Mouse (Mus musculus): Measurements from ENCODE around the gene Jdp2. TPM values are rescaled to one million over a fixed set of nuclear protein-coding genes. Genes with fewer than 3 reads are reported as not detected.

Jdp2 gene
- polyA plus RNA-seq, 1 experiment from 2014 or later: 0.15 TPM

DNA sequence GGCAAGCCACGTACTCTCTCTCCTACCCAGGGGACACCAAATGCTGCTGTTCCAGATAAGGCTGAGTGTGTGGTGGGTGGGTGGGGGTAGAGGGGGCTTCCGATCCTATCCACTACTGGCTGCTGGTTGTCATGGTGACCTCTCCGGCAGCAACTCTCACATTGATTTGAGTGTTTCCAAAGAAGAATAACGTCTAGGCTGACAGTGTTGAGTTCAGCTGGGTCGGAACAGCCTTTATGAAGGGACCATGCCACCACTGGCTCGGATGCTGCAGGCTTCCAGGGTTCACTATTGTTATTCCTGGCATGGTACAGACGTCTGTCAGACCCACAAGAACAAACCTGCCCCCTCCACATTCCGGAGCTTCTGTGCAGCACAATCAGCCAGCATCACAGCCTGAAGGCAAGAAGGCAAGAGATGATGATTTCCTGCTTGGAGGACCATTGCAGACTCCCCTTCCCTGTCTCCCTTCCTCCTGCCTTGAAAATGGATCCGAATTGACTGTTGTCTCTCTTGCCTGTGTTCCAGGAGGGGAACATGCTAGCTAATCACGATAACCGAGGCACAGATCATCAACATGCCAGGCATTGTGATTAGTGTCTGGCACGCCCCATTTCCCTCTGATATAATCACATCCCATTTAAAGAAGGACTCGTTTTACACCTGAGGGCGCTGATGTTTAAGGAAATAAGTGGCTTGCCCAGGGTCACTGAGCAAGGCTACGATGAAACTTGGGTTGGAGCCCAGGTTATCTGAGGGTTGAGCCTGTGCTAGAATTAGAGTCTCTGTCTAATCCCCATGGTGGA, 17.4 kb upstream of the Jdp2 start:
- Histone ChIP-seq H3K4me3 (no peak overlapping the region), H3K36me3 (replicated peaks) (no peaks in the 10 kb centered on the region), H3K9me3 (no peaks in the 10 kb centered on the region), H3K4me1 (peaks cover 20% of the 10 kb centered on the region), H3K27me3 (ENCODE audit: poor library complexity, severe bottlenecking) (no peaks in the 10 kb centered on the region), H3K27ac (peak overlapping the region; percentile 54)
- no peak for DNase-seq (ENCODE audit: extremely low spot score, low spot score)
- 61% methylated on average over 15 of the region's 15 CpGs for WGBS

DNA sequence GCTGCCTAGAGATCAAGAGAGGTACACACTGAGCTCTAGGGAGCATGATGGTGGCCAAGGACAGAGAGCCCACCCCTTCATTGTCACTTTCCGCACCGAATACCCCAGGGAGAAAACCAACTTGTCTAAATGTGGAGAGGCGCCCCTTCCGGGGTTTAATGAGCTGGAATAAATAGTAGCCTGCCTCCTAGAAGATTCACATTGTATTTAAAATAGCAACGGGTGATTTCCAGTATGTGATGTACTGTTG, 16.8 kb upstream of the Jdp2 start:
- no peak overlapping the region for H3K4me3 ChIP-seq
- H3K27me3 ChIP-seq (ENCODE audit: poor library complexity, severe bottlenecking): no peaks in the 10 kb centered on the region
- H3K4me1 ChIP-seq: peaks cover 20% of the 10 kb centered on the region
- WGBS: 80% methylated on average over 5 of the region's 5 CpGs
- H3K36me3 ChIP-seq (replicated peaks): no peaks in the 10 kb centered on the region
- no peak for DNase-seq (ENCODE audit: extremely low spot score, low spot score)
- no peak overlapping the region for H3K27ac ChIP-seq
- H3K9me3 ChIP-seq: no peaks in the 10 kb centered on the region

DNA sequence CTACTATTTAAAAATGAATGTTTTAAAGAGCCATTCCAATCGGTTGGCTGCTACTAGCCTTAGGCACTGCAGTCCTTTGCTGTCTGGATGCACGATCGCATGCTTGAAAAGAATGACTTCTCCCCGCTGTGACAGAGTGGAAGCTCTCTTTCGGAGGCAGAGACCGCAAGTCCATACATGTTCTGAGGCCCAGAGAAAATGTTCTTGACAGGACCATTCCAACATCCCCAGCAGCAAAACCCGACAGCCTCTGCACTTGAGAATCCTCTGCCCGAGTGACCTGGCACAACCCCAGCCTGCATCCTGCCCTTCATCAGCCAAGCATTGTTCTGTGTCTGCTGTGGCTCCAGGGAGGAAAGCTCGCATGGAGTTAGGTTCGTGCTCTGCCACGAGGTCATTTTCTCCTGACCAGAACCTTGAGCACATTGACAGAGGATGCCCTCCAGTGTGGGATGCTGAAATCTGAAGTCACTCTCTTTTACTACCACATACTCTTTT, 13.0 kb upstream of the Jdp2 start:
- Histone ChIP-seq H3K36me3 (replicated peaks) (no peaks in the 10 kb centered on the region), H3K4me3 (no peak overlapping the region), H3K27me3 (ENCODE audit: poor library complexity, severe bottlenecking) (no peaks in the 10 kb centered on the region), H3K9me3 (no peaks in the 10 kb centered on the region), H3K27ac (no peak overlapping the region), H3K4me1 (peaks cover 31% of the 10 kb centered on the region)
- WGBS: 79% methylated on average over 11 of the region's 11 CpGs
- no peak for DNase-seq (ENCODE audit: extremely low spot score, low spot score)

DNA sequence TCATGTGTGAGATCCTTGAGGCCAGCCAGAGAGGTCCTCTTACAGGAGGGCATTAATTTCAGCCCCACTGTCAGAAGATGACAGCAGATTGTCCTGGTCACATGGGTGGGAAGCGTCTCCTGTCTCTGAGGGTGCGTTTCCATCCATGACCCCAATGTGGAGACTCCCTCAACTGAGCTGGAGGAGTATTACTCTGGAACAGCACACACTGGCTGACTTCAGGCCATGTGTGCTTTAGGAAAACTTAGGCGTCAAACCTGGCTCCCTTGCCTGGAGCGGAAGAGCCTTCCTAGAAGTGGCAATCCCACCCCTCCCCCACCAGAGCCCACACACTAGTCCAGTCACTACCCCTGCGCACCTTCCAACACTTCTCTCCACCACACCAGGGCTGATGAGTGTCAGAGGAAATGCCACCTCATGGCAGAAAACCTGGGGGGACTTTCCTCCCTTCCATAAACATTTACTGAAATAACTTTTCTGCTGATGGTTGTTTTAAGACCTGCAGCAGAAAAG, 8.9 kb upstream of the Jdp2 start:
- Histone ChIP-seq H3K4me1 (peaks cover 11% of the 10 kb centered on the region), H3K27me3 (ENCODE audit: poor library complexity, severe bottlenecking) (no peaks in the 10 kb centered on the region), H3K9me3 (no peaks in the 10 kb centered on the region), H3K4me3 (no peak overlapping the region), H3K27ac (no peak overlapping the region), H3K36me3 (replicated peaks) (no peaks in the 10 kb centered on the region)
- no peak for DNase-seq (ENCODE audit: extremely low spot score, low spot score)
- 74% methylated on average over 5 of the region's 5 CpGs for WGBS

DNA sequence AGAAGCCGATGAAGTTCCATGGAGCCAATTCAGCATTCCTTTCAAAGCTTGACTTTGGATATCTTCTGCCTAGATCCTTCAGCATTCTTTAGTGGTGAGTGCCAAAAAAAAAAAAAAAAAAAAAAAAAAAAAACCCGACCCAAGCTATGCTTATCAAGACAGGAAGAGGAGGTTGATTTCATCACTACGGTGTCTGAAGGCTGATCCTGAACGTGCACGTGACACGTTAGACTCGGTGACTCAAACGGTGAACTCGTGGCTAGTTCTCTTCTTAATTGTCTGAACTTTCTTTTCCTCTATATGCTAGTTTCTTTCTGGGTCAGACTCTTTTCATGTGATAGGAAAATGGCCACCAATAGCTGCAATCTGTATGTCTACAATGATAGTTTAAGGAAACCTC, 5.9 kb upstream of the Jdp2 start:
- H3K4me1 ChIP-seq: peaks cover 13% of the 10 kb centered on the region
- WGBS: 92% methylated on average over 9 of the region's 9 CpGs
- no peak overlapping the region for H3K4me3 ChIP-seq
- no peaks in the 10 kb centered on the region for H3K9me3 ChIP-seq
- H3K27ac ChIP-seq: no peak overlapping the region
- H3K36me3 ChIP-seq (replicated peaks): no peaks in the 10 kb centered on the region
- no peak for DNase-seq (ENCODE audit: extremely low spot score, low spot score)
- peaks cover 18% of the 10 kb centered on the region for H3K27me3 ChIP-seq (ENCODE audit: poor library complexity, severe bottlenecking)

DNA sequence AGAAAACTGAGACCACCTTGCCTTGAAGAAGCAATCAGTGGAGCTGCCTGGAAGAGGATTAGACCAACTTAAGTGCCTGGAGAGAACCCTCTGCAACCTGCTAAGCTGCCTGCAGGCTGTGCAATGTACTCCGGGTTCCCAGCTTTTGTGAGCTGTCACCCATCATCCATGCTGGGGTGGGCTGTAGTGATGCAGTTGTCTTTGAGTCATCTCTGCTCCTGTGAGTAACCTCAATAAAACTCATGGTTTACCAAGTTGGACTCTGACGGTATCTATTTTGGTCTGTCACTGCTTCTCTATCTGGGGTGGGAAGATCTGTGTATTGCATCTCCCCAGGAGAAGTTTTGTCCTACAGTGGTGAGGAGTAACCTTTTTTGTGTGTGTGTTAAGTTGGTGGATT, 4.4 kb upstream of the Jdp2 start:
- H3K9me3 ChIP-seq: no peaks in the 10 kb centered on the region
- DNase-seq (ENCODE audit: extremely low spot score, low spot score): no peak
- peaks cover 21% of the 10 kb centered on the region for H3K4me1 ChIP-seq
- H3K27me3 ChIP-seq (ENCODE audit: poor library complexity, severe bottlenecking): peaks cover 27% of the 10 kb centered on the region
- WGBS: 91% methylated on average over 2 of the region's 2 CpGs
- H3K36me3 ChIP-seq (replicated peaks): no peaks in the 10 kb centered on the region
- no peak overlapping the region for H3K4me3 ChIP-seq
- H3K27ac ChIP-seq: no peak overlapping the region

DNA sequence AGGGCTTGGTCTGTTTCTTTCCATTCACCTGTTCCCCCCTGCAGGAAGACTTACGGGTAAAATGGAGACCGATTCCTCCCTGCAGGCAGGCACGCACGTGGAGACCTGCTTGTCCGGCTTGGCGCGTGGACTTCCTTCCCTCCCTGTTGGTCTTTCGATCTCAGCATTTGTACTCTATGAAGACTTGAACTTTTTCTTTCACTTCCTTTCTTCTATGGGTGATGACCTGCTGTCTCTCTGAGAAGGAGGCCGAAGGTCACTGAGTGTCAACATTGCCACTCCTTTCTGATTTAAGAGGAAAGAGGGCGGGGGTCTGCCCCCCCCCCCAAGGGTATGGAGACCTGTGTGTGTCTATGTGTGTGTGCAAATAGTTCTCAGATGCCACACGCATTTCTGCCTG, 774 bp upstream of the Jdp2 start:
- H3K36me3 ChIP-seq (replicated peaks): no peaks in the 10 kb centered on the region
- no peak for DNase-seq (ENCODE audit: extremely low spot score, low spot score)
- H3K9me3 ChIP-seq: no peaks in the 10 kb centered on the region
- 0 out of 2 replicates have a peak overlapping the region, but pooled peaks have one; percentile 86 for H3K27ac ChIP-seq
- peaks cover 26% of the 10 kb centered on the region for H3K4me1 ChIP-seq
- 51% methylated on average over 11 of the region's 11 CpGs for WGBS
- H3K27me3 ChIP-seq (ENCODE audit: poor library complexity, severe bottlenecking): peaks cover 60% of the 10 kb centered on the region
- peak overlapping the region; percentile 80 for H3K4me3 ChIP-seq

DNA sequence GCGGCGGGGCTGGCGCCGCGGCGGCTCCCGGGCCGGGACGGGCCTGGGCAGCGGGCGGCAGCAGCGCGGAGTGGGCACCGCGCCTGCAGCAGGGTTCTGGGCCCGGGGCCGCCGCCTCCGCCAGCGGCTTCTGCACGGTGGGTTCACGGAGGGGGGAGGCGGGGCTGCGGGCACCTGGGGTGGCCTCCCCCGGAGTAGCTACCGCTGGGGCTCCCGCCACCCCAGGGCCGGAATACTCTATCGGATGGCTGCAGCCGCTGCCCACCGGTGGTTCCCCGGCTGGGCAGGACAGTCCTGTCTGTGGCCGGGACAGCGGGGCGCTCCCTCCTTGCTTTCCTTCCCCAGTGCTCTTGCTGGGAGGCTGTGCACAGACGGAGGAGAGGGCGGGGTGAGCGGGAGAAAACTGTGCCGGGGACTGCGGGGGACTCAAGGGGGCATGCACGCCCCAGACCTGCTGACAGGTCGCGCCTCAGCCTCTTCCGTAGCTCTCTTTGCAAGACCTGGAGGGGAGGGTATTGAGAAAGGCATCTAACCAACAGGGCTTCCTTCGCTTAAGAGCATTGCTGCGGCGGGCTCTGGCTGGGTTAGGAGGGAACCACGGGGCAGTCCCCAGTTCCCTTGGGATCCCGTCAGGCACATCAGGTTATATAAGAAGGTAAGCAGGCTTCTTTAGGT, 788 bp downstream of the Jdp2 start:
- under 1% methylated on average over 45 of the region's 49 CpGs for WGBS
- H3K4me3 ChIP-seq: peak overlapping the region; percentile 80
- DNase-seq (ENCODE audit: extremely low spot score, low spot score): peak; percentile 43
- H3K27ac ChIP-seq: peak overlapping the region; percentile 86
- peaks cover 26% of the 10 kb centered on the region for H3K4me1 ChIP-seq
- no peaks in the 10 kb centered on the region for H3K36me3 ChIP-seq (replicated peaks)
- H3K27me3 ChIP-seq (ENCODE audit: poor library complexity, severe bottlenecking): peaks cover 60% of the 10 kb centered on the region
- H3K9me3 ChIP-seq: no peaks in the 10 kb centered on the region

DNA sequence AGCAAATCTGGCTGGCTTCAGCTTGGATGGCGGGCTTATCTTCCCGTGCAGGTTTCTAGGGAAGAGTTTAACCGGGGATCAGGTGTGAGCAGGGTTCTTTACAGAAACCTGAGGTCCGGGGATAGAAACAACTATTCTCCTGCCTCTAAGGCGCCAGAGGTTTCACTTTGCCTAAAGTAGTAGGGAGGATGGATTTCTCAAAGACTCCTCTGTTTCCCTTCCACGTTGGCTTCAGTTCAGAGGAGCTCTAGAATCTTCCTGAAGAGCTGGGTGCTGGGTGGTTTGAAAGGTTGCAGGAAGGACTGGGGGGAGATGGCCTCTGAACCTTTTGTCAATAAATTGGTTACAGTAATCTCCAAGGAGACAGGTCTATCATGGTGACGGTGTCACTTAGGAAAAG, 1.8 kb downstream of the Jdp2 start:
- Histone ChIP-seq H3K27ac (no peak overlapping the region), H3K4me3 (peak overlapping the region; percentile 80; the same call in 1 of the 2 replicates), H3K27me3 (ENCODE audit: poor library complexity, severe bottlenecking) (peaks cover 60% of the 10 kb centered on the region), H3K36me3 (replicated peaks) (no peaks in the 10 kb centered on the region), H3K9me3 (no peaks in the 10 kb centered on the region), H3K4me1 (peaks cover 26% of the 10 kb centered on the region)
- 52% methylated on average over 7 of the region's 7 CpGs for WGBS
- DNase-seq (ENCODE audit: extremely low spot score, low spot score): no peak

DNA sequence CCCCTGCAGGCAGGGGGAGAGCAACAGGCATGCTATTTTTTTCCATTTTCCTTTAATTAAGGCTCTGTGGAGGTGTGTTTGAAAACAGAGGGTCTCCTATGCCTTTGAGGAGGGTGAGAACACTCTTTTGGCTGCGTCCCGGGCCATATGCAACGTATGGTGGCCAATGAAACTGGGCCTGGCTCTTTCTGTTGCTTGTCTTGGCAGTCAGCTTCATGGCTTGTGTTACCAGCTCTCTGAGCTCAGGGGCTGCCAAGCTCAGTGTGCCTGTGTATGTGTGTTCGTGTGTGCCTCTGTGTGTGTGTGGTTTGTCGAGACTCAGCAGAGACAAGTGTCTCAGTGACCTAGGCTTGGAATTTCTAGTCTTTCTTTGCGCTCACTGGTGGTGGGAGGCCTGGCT, 2.7 kb downstream of the Jdp2 start:
- no peak for DNase-seq (ENCODE audit: extremely low spot score, low spot score)

DNA sequence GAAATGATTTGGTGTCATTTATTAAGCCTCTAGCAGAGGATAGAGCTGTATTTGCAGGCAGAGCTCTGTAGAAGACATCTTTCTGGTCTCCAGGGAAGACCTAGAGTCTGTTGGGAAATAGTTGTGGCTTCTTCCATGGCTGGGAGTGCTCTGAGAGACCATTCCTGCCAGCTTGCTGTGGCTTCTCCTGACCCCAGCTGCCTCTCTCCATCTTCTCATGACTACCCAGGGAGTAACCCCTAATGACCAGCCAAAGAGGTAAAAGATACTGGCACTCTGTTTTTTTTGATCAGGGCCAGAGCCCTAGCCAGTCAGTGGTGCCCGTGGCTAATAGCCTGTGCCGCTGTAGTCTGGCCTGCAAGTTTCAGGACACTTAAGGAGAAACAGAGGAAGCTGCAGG, 3.3 kb downstream of the Jdp2 start:
- Histone ChIP-seq H3K9me3 (no peaks in the 10 kb centered on the region), H3K4me3 (no peak overlapping the region), H3K27me3 (ENCODE audit: poor library complexity, severe bottlenecking) (peaks cover 50% of the 10 kb centered on the region), H3K27ac (no peak overlapping the region), H3K36me3 (replicated peaks) (no peaks in the 10 kb centered on the region), H3K4me1 (peaks cover 26% of the 10 kb centered on the region)
- no peak for DNase-seq (ENCODE audit: extremely low spot score, low spot score)
- 88% methylated on average over 2 of the region's 2 CpGs for WGBS

More for the DNA sequence above, 2.7 kb downstream of the Jdp2 start:
- H3K36me3 ChIP-seq (replicated peaks): no peaks in the 10 kb centered on the region
- 85% methylated on average over 6 of the region's 6 CpGs for WGBS
- no peak overlapping the region for H3K27ac ChIP-seq
- H3K27me3 ChIP-seq (ENCODE audit: poor library complexity, severe bottlenecking): peaks cover 56% of the 10 kb centered on the region
- peaks cover 26% of the 10 kb centered on the region for H3K4me1 ChIP-seq
- no peak overlapping the region for H3K4me3 ChIP-seq
- H3K9me3 ChIP-seq: no peaks in the 10 kb centered on the region

DNA sequence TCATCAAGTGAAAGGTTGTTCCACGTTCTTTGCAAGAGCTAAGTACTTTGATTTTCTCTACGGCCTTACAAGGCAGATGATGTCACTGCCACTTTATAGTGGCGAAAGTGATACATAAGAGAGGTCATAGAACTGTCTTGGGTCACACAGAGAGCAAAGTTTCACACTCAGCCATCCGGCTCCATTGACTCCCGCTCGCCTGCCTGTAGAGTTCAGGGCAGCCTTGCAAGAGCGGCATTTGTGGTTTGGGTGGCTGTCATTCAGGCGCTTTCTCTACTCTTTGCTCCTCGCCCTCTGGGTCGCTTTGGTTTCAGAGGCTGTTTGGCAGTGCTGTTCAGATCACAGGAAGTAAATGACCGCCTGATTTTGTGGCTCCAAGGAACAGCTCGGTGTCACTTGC, 4.0 kb downstream of the Jdp2 start:
- H3K36me3 ChIP-seq (replicated peaks): no peaks in the 10 kb centered on the region
- 82% methylated on average over 12 of the region's 12 CpGs for WGBS
- peaks cover 43% of the 10 kb centered on the region for H3K27me3 ChIP-seq (ENCODE audit: poor library complexity, severe bottlenecking)
- no peaks in the 10 kb centered on the region for H3K9me3 ChIP-seq
- peaks cover 25% of the 10 kb centered on the region for H3K4me1 ChIP-seq
- H3K27ac ChIP-seq: no peak overlapping the region
- no peak overlapping the region for H3K4me3 ChIP-seq
- DNase-seq (ENCODE audit: extremely low spot score, low spot score): no peak

DNA sequence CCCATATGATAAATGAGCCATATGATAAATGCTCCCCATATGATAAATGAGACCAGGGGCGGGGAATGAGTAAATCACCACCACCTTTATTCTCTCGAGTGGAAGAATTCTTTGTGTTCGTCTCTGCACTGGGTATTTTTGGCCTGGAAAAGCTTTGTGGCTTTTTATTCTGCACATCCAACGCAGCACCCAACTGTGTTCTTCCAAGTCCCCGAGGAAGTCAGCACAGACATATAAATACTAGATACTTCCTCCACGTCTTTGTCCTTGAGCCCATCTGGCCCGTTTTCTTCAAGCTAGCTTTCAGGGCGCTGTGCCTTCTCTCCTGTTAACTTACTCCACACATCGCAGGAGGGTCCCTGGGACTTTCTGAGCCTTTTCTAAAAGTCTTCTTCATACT, 4.9 kb downstream of the Jdp2 start:
- peaks cover 16% of the 10 kb centered on the region for H3K4me1 ChIP-seq
- 87% methylated on average over 9 of the region's 9 CpGs for WGBS
- H3K27ac ChIP-seq: no peak overlapping the region
- no peak for DNase-seq (ENCODE audit: extremely low spot score, low spot score)
- H3K36me3 ChIP-seq (replicated peaks): no peaks in the 10 kb centered on the region
- H3K9me3 ChIP-seq: no peaks in the 10 kb centered on the region
- peaks cover 34% of the 10 kb centered on the region for H3K27me3 ChIP-seq (ENCODE audit: poor library complexity, severe bottlenecking)
- no peak overlapping the region for H3K4me3 ChIP-seq
